Mouse (Mus musculus) embryonic facial prominence, embryonic 13.5 days (tissue): ENCODE results near the gene Bola1. TPM values are rescaled to one million over a fixed set of nuclear protein-coding genes. Genes with fewer than 3 reads are reported as not detected.
"Not testable (repeated sequence)": the region's sequence is repeated elsewhere in the genome, so short reads cannot be mapped to it uniquely, and the experiment has no call there.

Experiments used
- ATAC-seq: fragments of 200-750 bp; cut with Nextera tagmentation; 2 replicates; pipeline ENCODE4 v1.8.0; 2017; ENCODE audit warnings: low read depth; ENCODE audit not compliant: insufficient number of reproducible peaks, insufficient read depth, low FRiP score, low TSS enrichment
- H3K27ac ChIP-seq: fragments of 300-500 bp; sonication (generic); 2 replicates; pipeline ENCODE4 v1.5.1; 2015; ENCODE audit warnings: moderate library complexity, mild to moderate bottlenecking, inconsistent platforms
- H3K27me3 ChIP-seq: fragments of 300-500 bp; sonication (generic); 2 replicates; pipeline ENCODE4 v1.6.1; 2015; ENCODE audit warnings: mild to moderate bottlenecking, inconsistent platforms
- H3K36me3 ChIP-seq: fragments of 300-500 bp; sonication (generic); 2 replicates; pipeline ENCODE4 v1.6.1; 2015; ENCODE audit warnings: mild to moderate bottlenecking, inconsistent platforms
- H3K4me1 ChIP-seq: fragments of 300-500 bp; sonication (generic); 2 replicates; pipeline ENCODE4 v1.6.1; 2015; ENCODE audit warnings: inconsistent platforms
- H3K4me2 ChIP-seq: fragments of 300-500 bp; sonication (generic); 2 replicates; pipeline ENCODE4 v1.6.1; 2015; ENCODE audit warnings: moderate library complexity, mild to moderate bottlenecking, inconsistent platforms
- H3K4me3 ChIP-seq: fragments of 300-500 bp; sonication (generic); 2 replicates; pipeline ENCODE4 v1.5.1; 2015; ENCODE audit warnings: mild to moderate bottlenecking, inconsistent platforms
- H3K9ac ChIP-seq: fragments of 300-500 bp; sonication (generic); 2 replicates; pipeline ENCODE4 v1.6.1; 2015; ENCODE audit warnings: mild to moderate bottlenecking, inconsistent platforms
- H3K9me3 ChIP-seq: fragments of 300-500 bp; sonication (generic); 2 replicates; pipeline ENCODE4 v1.6.1; 2016; ENCODE audit warnings: inconsistent platforms
- WGBS: fragments of 180-500 bp; shearing (Covaris S2); methylation state at CpG from one replicate; pipeline ENCODE4 v1.1.7; 2015; ENCODE audit warnings: mixed read lengths; 5-methylcytosine and 5-hydroxymethylcytosine counted together
- polyA plus RNA-seq: library from polyadenylated mRNA; unstranded; fragments of >200 nt; fragmentation: Nextera tagmentation; extraction: Ambion mirVana; gene quantifications from 2 replicates; pipeline ENCODE4 v1.2.1, GENCODE M21; 2015

The Bola1 gene
- polyA plus RNA-seq, 1 experiment from 2014 or later: 55.0 TPM

- ATAC-seq: no peak
- Histone ChIP-seq H3K4me1 (peaks cover 17% of the 10 kb centered on the region), H3K27ac (no peak overlapping the region), H3K9ac (no peak overlapping the region), H3K36me3 (no peaks in the 10 kb centered on the region), H3K27me3 (no peaks in the 10 kb centered on the region), H3K9me3 (no peaks in the 10 kb centered on the region), H3K4me3 (no peak overlapping the region), H3K4me2 (no peak overlapping the region)
- WGBS: 52% methylated on average over 2 of the region's 2 CpGs
Measured at GRCm38 (mm10) chr3:96231758-96232120, 12.2 kb upstream of the Bola1 start.

DNA sequence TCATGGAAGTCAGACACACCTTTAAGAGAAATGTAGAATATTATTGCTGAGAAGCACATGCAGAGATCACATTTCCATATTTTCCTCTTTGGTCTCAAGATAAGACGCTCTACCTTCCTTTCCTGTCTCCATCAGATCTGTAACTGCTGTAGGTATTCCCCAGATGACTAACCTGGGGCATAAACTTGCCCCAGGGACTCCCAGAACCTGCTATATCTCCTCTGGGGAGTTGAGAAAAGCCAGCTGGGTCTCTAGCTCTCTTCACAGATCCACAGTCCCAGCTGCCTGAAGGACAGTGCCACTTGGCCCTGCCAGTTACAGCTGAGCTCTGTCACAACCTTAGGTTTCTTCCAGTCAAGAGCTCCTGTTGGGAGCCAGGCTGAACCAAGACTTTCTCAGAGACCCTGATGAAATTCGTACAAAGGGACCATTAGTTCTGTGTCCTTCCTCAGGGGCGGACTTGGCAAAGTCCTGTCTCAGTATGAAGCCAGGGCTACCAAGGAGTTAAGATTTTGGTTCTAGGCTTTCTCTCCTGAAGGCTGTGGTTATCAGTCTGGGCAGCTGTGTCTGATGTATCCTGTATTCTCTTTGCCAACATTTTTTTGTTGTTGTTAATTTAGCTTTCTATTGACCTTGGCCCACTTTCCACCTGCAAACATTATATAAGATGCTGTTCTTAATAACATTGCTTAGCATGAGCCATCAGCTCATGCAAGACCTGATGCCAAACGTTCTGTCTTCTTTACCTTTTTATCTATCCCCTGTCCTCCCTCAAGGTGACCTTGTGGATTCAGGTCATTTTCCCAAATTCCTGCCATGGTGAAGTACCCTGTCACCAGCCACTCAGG, 11.6 kb upstream of the Bola1 start:
- Histone ChIP-seq H3K4me1 (peaks cover 17% of the 10 kb centered on the region), H3K9ac (no peak overlapping the region), H3K27ac (no peak overlapping the region), H3K4me2 (no peak overlapping the region), H3K4me3 (no peak overlapping the region), H3K27me3 (no peaks in the 10 kb centered on the region), H3K36me3 (no peaks in the 10 kb centered on the region), H3K9me3 (no peaks in the 10 kb centered on the region)
- WGBS: 77% methylated on average over 4 of the region's 4 CpGs
- ATAC-seq: no peak

GRCm38 (mm10) chr3:96230404-96230803, 10.9 kb upstream of the Bola1 start:
- Histone ChIP-seq H3K4me1 (peaks cover 19% of the 10 kb centered on the region), H3K36me3 (no peaks in the 10 kb centered on the region), H3K9ac (no peak overlapping the region), H3K27ac (no peak overlapping the region), H3K27me3 (no peaks in the 10 kb centered on the region), H3K9me3 (no peaks in the 10 kb centered on the region), H3K4me2 (no peak overlapping the region), H3K4me3 (no peak overlapping the region)
- no peak for ATAC-seq
- 72% methylated on average over 2 of the region's 2 CpGs for WGBS

- no peak overlapping the region for H3K4me2 ChIP-seq
- H3K27me3 ChIP-seq: no peaks in the 10 kb centered on the region
- WGBS: 71% methylated on average over 2 of the region's 2 CpGs
- H3K27ac ChIP-seq: no peak overlapping the region
- H3K4me3 ChIP-seq: no peak overlapping the region
- peaks cover 22% of the 10 kb centered on the region for H3K4me1 ChIP-seq
- no peak for ATAC-seq
- H3K9me3 ChIP-seq: no peaks in the 10 kb centered on the region
- no peak overlapping the region for H3K9ac ChIP-seq
- H3K36me3 ChIP-seq: no peaks in the 10 kb centered on the region
Measured at GRCm38 (mm10) chr3:96228828-96229227, 9.3 kb upstream of the Bola1 start.

GRCm38 (mm10) chr3:96226695-96227648, 7.5 kb upstream of the Bola1 start:
- no peak overlapping the region for H3K4me3 ChIP-seq
- no peak for ATAC-seq
- 0 out of 2 replicates have a peak overlapping the region, but pooled peaks have one; percentile 3 for H3K27ac ChIP-seq
- H3K4me2 ChIP-seq: no peak overlapping the region
- H3K9ac ChIP-seq: no peak overlapping the region
- H3K27me3 ChIP-seq: no peaks in the 10 kb centered on the region
- H3K9me3 ChIP-seq: no peaks in the 10 kb centered on the region
- H3K36me3 ChIP-seq: no peaks in the 10 kb centered on the region
- peaks cover 36% of the 10 kb centered on the region for H3K4me1 ChIP-seq
- WGBS: 60% methylated on average over 8 of the region's 8 CpGs

- WGBS: 16% methylated on average over 2 of the region's 2 CpGs
- no peaks in the 10 kb centered on the region for H3K27me3 ChIP-seq
- H3K9me3 ChIP-seq: no peaks in the 10 kb centered on the region
- no peak overlapping the region for H3K4me2 ChIP-seq
- peaks cover 43% of the 10 kb centered on the region for H3K4me1 ChIP-seq
- no peaks in the 10 kb centered on the region for H3K36me3 ChIP-seq
- ATAC-seq: no peak
- H3K27ac ChIP-seq: no peak overlapping the region
- H3K9ac ChIP-seq: no peak overlapping the region
- no peak overlapping the region for H3K4me3 ChIP-seq
Measured at GRCm38 (mm10) chr3:96225421-96225820, 5.9 kb upstream of the Bola1 start.

DNA sequence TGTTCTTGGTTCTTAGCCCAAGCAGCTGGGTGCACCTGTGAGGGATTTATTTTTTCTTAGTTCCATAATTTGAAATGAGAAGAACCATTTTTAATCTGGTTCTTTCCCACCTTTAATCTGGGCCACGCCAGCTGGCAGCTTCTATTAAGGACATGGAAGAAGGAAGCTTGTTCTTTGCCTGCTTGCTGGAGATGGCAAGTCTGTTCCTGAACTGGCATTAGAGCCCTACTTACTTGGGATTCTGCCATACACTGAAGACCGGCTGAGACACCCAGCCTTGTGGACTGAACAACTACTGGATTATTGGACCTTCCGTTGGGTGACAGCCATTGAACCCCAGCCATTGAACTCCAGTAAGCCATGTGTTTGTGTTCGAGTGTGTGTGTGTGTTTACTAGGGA, 3.3 kb upstream of the Bola1 start:
- Histone ChIP-seq H3K36me3 (no peaks in the 10 kb centered on the region), H3K9ac (no peak overlapping the region), H3K4me3 (no peak overlapping the region), H3K4me1 (peaks cover 52% of the 10 kb centered on the region), H3K27me3 (no peaks in the 10 kb centered on the region), H3K9me3 (no peaks in the 10 kb centered on the region), H3K27ac (no peak overlapping the region), H3K4me2 (peak overlapping the region; percentile 86)
- ATAC-seq: no peak
- WGBS: 90% methylated on average over 4 of the region's 4 CpGs

DNA sequence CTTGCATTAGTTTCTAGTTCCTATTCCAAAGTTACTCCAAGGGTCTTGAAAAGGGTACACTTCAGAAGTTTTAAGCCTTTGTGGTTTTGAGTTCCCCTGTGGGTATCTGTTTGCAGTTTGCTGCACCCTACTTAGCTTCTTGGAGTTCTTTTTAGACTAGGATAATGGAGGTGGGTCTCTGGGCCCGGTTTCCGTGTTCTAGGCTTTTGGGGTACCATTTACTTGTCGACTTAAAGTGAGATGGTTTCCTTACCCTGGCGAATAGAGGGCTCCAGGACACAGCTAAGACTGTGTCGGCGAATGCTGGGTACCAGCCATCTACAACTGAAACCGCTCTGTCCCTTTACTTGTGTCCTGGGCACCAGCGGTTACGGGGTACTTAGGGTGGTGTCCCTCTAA, 2.1 kb upstream of the Bola1 start:
- Histone ChIP-seq H3K36me3 (no peaks in the 10 kb centered on the region), H3K4me1 (peaks cover 45% of the 10 kb centered on the region), H3K27me3 (no peaks in the 10 kb centered on the region), H3K4me3 (peak overlapping the region; percentile 62), H3K4me2 (peak overlapping the region; percentile 86), H3K9ac (peak overlapping the region; percentile 91), H3K27ac (peak overlapping the region; percentile 99), H3K9me3 (no peaks in the 10 kb centered on the region)
- no peak for ATAC-seq
- 17% methylated on average over 9 of the region's 9 CpGs for WGBS

GRCm38 (mm10) chr3:96220765-96221639, 1.5 kb upstream of the Bola1 start, which contains the start of the genes Hist2h2ac and Hist2h2be:
Hist2h2ac (minus strand) TSS chr3:96220880.
Hist2h2be (plus strand) TSS chr3:96221119.
- H3K4me3 ChIP-seq: peak within 1 kb of the TSS; percentile 62
- H3K4me2 ChIP-seq: peak within 1 kb of the TSS; percentile 86
- no peaks in the 10 kb centered on the region for H3K27me3 ChIP-seq
- H3K4me1 ChIP-seq: peaks cover 39% of the 10 kb centered on the region
- ATAC-seq: peak; percentile 89
- no peaks in the 10 kb centered on the region for H3K36me3 ChIP-seq
- no peaks in the 10 kb centered on the region for H3K9me3 ChIP-seq
- peak within 1 kb of the TSS; percentile 99 for H3K27ac ChIP-seq
- H3K9ac ChIP-seq: peak within 1 kb of the TSS; percentile 91
- 2% methylated on average over 43 of the region's 43 CpGs for WGBS

DNA sequence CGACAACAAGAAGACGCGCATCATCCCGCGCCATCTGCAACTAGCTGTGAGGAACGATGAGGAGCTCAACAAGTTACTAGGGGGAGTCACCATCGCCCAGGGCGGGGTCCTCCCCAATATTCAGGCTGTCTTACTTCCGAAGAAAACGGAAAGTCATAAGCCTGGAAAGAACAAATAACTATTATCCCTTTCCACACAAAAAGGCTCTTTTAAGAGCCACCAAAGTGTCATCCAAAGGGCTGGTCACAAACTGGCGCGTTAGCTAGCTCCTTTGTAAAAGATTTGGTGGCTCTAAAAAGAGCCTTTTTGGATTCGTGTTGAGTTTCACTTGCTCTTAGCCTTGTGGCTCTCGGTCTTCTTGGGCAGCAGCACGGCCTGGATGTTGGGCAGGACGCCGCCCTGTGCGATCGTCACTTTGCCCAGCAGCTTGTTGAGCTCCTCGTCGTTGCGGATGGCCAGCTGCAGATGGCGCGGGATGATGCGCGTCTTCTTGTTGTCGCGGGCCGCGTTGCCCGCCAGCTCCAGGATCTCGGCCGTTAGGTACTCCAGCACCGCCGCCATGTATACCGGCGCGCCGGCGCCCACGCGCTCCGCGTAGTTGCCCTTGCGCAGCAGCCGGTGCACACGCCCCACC, 739 bp upstream of the Bola1 start:
- peak overlapping the region; percentile 99 for H3K27ac ChIP-seq
- peaks cover 32% of the 10 kb centered on the region for H3K4me1 ChIP-seq
- peak overlapping the region; percentile 62 for H3K4me3 ChIP-seq
- WGBS: under 1% methylated on average over 39 of the region's 47 CpGs
- peak; percentile 7; the same call in 1 of the 2 replicates for ATAC-seq
- not testable (repeated sequence) for H3K9me3 ChIP-seq, H3K36me3 ChIP-seq, H3K27me3 ChIP-seq
- H3K4me2 ChIP-seq: peak overlapping the region; percentile 86
- H3K9ac ChIP-seq: peak overlapping the region; percentile 91
